Mouse (Mus musculus): ENCODE data around the gene Abca6. TPM values are rescaled to one million over a fixed set of nuclear protein-coding genes. Genes with fewer than 3 reads are reported as not detected.

Gene Abca6
- total and polyA plus RNA-seq, 3 experiments: 0.25 to 0.81 (median 0.68) TPM

DNA sequence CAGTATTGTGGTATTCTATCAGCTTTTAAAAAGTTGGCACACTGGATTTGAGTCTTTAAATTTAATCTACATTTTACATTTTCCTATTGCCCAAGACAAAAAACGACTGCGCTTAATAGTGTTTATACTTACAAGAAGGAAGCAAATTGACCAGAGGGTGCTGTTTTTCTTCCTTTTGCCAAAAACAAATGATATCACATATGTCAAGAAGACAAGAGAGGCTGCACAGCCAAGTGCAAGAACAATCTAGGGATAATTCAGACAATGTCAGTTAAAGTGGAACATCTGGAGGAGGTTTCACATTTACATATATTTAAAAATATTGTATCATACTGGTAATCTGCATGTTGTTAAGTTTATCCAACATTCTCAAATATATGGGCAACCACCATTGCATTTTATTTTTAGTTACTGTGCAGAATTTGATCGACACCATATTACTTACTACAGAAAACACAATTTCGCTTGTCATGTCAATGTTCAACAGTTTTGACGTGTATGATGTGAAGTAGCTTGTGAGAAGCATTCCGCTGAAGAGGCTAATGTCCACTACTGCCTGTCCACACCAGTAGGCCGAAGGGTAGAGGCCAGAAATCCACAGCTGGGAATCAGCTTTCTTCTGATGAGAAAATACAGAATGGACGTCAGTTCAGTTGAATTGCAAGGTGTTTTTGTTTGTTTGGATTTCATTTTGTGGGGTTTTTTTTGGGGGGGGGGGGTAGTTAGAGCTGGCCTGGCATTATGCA, 54.8 kb downstream of the Abca6 start:
- DNase-seq (ENCODE audit: extremely low read depth): no peak
- H3K4me3 ChIP-seq (replicated peaks in 1 of 3; ENCODE audit: low read depth in 2 of 3, low read length in 2 of 3, poor library complexity in 1 of 3): no peak overlapping the region
- H3K36me3 ChIP-seq (replicated peaks in 1 of 2; ENCODE audit: control insufficient read depth in 1 of 2, insufficient read depth in 1 of 2, low read length in 1 of 2): no peaks in the 10 kb centered on the region
- in situ Hi-C loops (cut with MboI; ENCODE audit: low pct_ligation_motif_present, low pct_unique_long_range_greater_than_20kb, low sequenced_read_pairs): no loop called here
- TF ChIP-seq JUND (conservative IDR thresholded peaks at IDR 0.05; ENCODE audit: low read depth, low read length) (no peak), MAFK (IDR thresholded peaks at IDR 0.05; ENCODE audit: insufficient replicate concordance, low read length) (no peak), RAD21 (IDR thresholded peaks at IDR 0.05; ENCODE audit: low read depth, low read length) (no peak), MXI1 (IDR thresholded peaks at IDR 0.05; ENCODE audit: low read depth, low read length) (no peak), ELF1 (IDR thresholded peaks at IDR 0.05; ENCODE audit: low read depth, low read length) (no peak), ZMIZ1 (IDR thresholded peaks at IDR 0.05; ENCODE audit: low read depth, low read length) (no peak), USF1 (IDR thresholded peaks at IDR 0.05; ENCODE audit: low read depth, low read length) (no peak), ZKSCAN1 (IDR thresholded peaks at IDR 0.05; ENCODE audit: borderline replicate concordance, low read depth, low read length) (no peak), UBTF (IDR thresholded peaks at IDR 0.05; ENCODE audit: low read depth, low read length) (no peak), POLR2AphosphoS2 (IDR thresholded peaks at IDR 0.05; ENCODE audit: low read depth, low read length) (no peak), CTCF (conservative IDR thresholded peaks at IDR 0.05 in 1 of 2, IDR thresholded peaks at IDR 0.05 in 1 of 2; ENCODE audit: low read depth in 2 of 2, low read length in 2 of 2) (no peak), TBP (conservative IDR thresholded peaks at IDR 0.05; ENCODE audit: low read depth, low read length) (no peak), PAX5 (IDR thresholded peaks at IDR 0.05; ENCODE audit: low read length) (no peak), ZNF384 (IDR thresholded peaks at IDR 0.05; ENCODE audit: low read depth, low read length) (no peak), ETS1 (conservative IDR thresholded peaks at IDR 0.05; ENCODE audit: low read depth, low read length) (no peak), SIN3A (IDR thresholded peaks at IDR 0.05; ENCODE audit: low read length) (no peak), GABPA (IDR thresholded peaks at IDR 0.05; ENCODE audit: insufficient replicate concordance, low read depth, low read length) (no peak), MAX (IDR thresholded peaks at IDR 0.05; ENCODE audit: low read length) (no peak), HCFC1 (IDR thresholded peaks at IDR 0.05; ENCODE audit: low read depth, low read length) (no peak)
- no peaks in the 10 kb centered on the region for H3K4me1 ChIP-seq (ENCODE audit: control insufficient read depth in 1 of 2, insufficient read depth in 2 of 2)
- H3K27me3 ChIP-seq (replicated peaks): no peaks in the 10 kb centered on the region
- dilution Hi-C loops (cut with MboI; ENCODE audit: extremely low pct_ligation_motif_present, extremely low pct_unique_long_range_greater_than_20kb, low sequenced_read_pairs): no loop called here
- no peaks in the 10 kb centered on the region for H3K9me3 ChIP-seq (replicated peaks; ENCODE audit: low read length)
- H3K9ac ChIP-seq (ENCODE audit: insufficient read depth, low read depth): no peak overlapping the region
- no peak overlapping the region for H3K27ac ChIP-seq (ENCODE audit: insufficient read depth, low read depth)
- H3K79me2 ChIP-seq (replicated peaks; ENCODE audit: control insufficient read depth, extremely low read depth, insufficient read depth, poor library complexity, severe bottlenecking): no peaks in the 10 kb centered on the region
- H3K4me2 ChIP-seq (ENCODE audit: insufficient read depth, low read depth, poor library complexity, severe bottlenecking): no peak overlapping the region

DNA sequence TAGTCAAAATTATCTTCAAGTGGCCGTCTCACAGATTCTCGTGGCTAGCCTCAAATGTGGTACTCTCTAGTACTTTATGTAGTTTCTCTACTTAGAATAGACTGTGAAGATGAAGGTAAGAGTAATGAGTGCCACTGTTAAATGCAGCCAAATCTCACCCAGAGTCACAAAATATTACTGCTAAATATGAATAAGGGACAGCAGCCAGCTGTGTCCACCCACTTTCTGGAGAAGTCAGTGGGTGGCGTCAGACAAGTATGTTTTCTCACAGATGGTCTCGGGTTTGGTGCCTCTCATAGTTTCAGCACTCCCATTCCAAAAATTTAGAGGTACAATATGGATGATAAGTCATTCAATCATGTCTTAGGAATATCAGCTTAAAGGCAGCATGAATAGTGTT, 56.3 kb downstream of the Abca6 start:
- Histone ChIP-seq H3K4me3 (replicated peaks in 1 of 3; ENCODE audit: low read depth in 2 of 3, low read length in 2 of 3, poor library complexity in 1 of 3) (no peak overlapping the region), H3K9me3 (replicated peaks; ENCODE audit: low read length) (no peaks in the 10 kb centered on the region), H3K4me1 (ENCODE audit: control insufficient read depth in 1 of 2, insufficient read depth in 2 of 2) (no peaks in the 10 kb centered on the region), H3K27ac (ENCODE audit: insufficient read depth, low read depth) (no peak overlapping the region), H3K79me2 (replicated peaks; ENCODE audit: control insufficient read depth, extremely low read depth, insufficient read depth, poor library complexity, severe bottlenecking) (no peaks in the 10 kb centered on the region), H3K9ac (ENCODE audit: insufficient read depth, low read depth) (no peak overlapping the region), H3K27me3 (replicated peaks) (no peaks in the 10 kb centered on the region), H3K36me3 (replicated peaks in 1 of 2; ENCODE audit: control insufficient read depth in 1 of 2, insufficient read depth in 1 of 2, low read length in 1 of 2) (no peaks in the 10 kb centered on the region), H3K4me2 (ENCODE audit: insufficient read depth, low read depth, poor library complexity, severe bottlenecking) (no peak overlapping the region)
- DNase-seq (ENCODE audit: extremely low read depth): no peak
- in situ Hi-C loops (cut with MboI; ENCODE audit: low pct_ligation_motif_present, low pct_unique_long_range_greater_than_20kb, low sequenced_read_pairs): no loop called here
- dilution Hi-C loops (cut with MboI; ENCODE audit: extremely low pct_ligation_motif_present, extremely low pct_unique_long_range_greater_than_20kb, low sequenced_read_pairs): no loop called here
- no peak for TF ChIP-seq CTCF (conservative IDR thresholded peaks at IDR 0.05 in 1 of 2, IDR thresholded peaks at IDR 0.05 in 1 of 2; ENCODE audit: low read depth in 2 of 2, low read length in 2 of 2)
